Mouse (Mus musculus) bone marrow macrophage, adult 2 months (primary cell): Measurements from ENCODE around the gene Gadd45gip1. TPM values are rescaled to one million over a fixed set of nuclear protein-coding genes. Genes with fewer than 3 reads are reported as not detected.
A peak's percentile ranks its signal among the peaks of the same experiment; 100 is the strongest.

Experiments
- H3K27ac ChIP-seq: 2 replicates; pipeline ENCODE4 v1.5.1; 2012; ENCODE audit warnings: low read depth, low read length; ENCODE audit not compliant: insufficient read depth
- H3K4me1 ChIP-seq: 2 replicates; pipeline ENCODE4 v1.6.1; 2012; ENCODE audit warnings: low read length; ENCODE audit not compliant: control insufficient read depth, insufficient read depth
- H3K4me3 ChIP-seq: 2 replicates; pipeline ENCODE4 v1.5.1; 2012; ENCODE audit warnings: mild to moderate bottlenecking, low read length, moderate library complexity; ENCODE audit not compliant: insufficient read depth
- CTCF ChIP-seq: IDR thresholded peaks from 2 replicates; pipeline ENCODE4 v1.5.1; 2012; ENCODE audit warnings: low read depth, mild to moderate bottlenecking, low read length, moderate library complexity
- POLR2A ChIP-seq: IDR thresholded peaks from 2 replicates; pipeline ENCODE4 v1.6.1; 2012; ENCODE audit warnings: mild to moderate bottlenecking, low read depth, low read length, borderline replicate concordance
- polyA plus RNA-seq: library from polyadenylated mRNA; stranded (reverse); fragments of >200 nt; gene quantifications from 2 replicates; pipeline ENCODE4 v1.2.4, GENCODE M21; 2012; ENCODE audit not compliant: missing spikeins, insufficient read depth, insufficient read length

The Gadd45gip1 gene
- polyA plus RNA-seq, result 12.7 and 13.9 TPM in 2 replicates

- Histone ChIP-seq H3K27ac (peak within 1 kb of the TSS; percentile 68), H3K4me3 (peak within 1 kb of the TSS; percentile 95), H3K4me1 (peaks cover 4% of the 10 kb centered on the region)
- no peak for TF ChIP-seq CTCF
- TF ChIP-seq POLR2A, result no peak
These were observed at the start of gene Gadd45gip1 for GRCm38 (mm10) chr8:84831490-84831889. Gene Gadd45gip1, plus strand, starts transcription at chr8:84831522.

DNA sequence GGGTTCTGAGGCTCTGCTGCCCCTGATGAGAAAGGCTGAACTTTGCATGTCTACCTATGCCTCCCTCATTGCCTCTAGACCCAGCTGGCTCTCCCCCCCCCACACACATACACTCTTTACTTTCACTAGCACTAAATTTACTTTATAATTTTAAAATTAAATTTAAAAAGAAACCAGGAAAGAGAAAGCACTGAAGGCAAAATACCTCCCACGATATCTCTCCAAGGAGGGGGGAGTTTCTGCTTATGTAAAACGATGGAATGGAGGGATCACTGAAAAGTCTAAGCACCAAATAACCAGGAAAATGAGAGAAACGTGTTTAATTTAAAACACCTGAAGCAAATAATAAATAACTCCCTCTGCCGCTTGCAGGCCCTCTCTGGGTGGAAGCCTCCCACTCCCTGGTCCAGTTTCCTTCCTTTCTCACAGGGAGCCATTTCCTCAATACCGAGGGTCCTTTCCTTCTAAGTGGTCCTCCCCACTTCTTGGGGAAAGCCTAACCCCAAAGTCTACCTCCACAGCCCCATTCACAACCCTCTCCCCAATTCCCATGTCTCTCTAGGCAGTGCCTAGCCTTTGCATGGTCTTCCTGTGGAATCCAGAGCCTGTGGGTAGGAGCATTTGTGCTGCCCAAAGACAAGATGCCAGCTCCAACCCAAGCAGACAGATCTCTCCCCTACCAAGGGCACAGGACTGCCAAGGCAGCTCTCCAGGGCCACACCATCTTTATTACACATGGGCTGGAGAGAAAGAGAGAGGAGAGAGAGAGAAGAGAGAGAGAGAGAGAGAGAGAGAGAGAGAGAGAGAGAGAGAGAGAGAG lies 49.4 kb upstream of the Gadd45gip1 start:
- TF ChIP-seq CTCF, result no peak
- TF ChIP-seq POLR2A, result no peak
- no peaks in the 10 kb centered on the region for H3K4me1 ChIP-seq
- H3K27ac ChIP-seq, result no peak overlapping the region
- H3K4me3 ChIP-seq, result no peak overlapping the region

- no peak overlapping the region for H3K27ac ChIP-seq
- no peaks in the 10 kb centered on the region for H3K4me1 ChIP-seq
- TF ChIP-seq POLR2A (no peak), CTCF (no peak)
- H3K4me3 ChIP-seq, result no peak overlapping the region
These were observed 48.6 kb upstream of the Gadd45gip1 start for GRCm38 (mm10) chr8:84782680-84783079.

DNA sequence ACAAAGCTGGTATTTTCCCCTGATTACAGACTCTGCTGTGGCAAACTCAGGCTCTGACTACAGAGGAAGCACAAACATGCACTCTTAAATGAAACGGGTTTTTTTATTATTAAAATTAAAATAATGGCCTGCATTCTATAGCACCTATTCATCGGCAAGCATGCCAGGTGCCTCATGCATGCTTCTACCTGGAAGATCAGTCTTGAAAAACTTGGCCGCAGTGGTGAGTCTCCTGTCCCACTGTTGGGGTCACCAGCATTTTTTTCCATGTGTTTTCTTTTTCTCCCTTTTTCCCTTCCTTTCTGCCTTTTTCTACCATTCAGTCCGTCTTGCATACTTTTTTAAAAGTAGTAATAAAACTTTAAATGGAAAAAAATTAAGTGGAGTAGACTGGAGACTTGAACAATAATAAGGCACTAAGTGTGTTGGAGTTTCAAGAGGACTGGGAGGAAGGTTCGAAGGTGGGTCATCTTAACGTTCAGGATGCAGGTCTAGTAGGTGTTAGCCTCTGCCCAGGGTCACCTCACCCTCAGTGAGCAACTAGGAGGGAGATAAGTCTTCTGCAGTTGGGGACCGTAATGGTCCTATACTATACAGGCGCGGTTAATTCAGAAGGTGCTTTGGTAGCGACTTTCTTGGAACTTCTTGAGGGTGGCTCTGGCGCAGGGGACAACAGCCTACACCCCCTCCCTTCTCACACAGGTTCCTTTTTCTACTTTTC lies 48.0 kb upstream of the Gadd45gip1 start:
- Histone ChIP-seq H3K4me3 (no peak overlapping the region), H3K27ac (no peak overlapping the region), H3K4me1 (no peaks in the 10 kb centered on the region)
- TF ChIP-seq CTCF (no peak), POLR2A (no peak)

GRCm38 (mm10) chr8:84783919-84784581 lies 47.3 kb upstream of the Gadd45gip1 start:
- no peak overlapping the region for H3K27ac ChIP-seq
- TF ChIP-seq POLR2A (no peak), CTCF (no peak)
- no peak overlapping the region for H3K4me3 ChIP-seq
- no peaks in the 10 kb centered on the region for H3K4me1 ChIP-seq

DNA sequence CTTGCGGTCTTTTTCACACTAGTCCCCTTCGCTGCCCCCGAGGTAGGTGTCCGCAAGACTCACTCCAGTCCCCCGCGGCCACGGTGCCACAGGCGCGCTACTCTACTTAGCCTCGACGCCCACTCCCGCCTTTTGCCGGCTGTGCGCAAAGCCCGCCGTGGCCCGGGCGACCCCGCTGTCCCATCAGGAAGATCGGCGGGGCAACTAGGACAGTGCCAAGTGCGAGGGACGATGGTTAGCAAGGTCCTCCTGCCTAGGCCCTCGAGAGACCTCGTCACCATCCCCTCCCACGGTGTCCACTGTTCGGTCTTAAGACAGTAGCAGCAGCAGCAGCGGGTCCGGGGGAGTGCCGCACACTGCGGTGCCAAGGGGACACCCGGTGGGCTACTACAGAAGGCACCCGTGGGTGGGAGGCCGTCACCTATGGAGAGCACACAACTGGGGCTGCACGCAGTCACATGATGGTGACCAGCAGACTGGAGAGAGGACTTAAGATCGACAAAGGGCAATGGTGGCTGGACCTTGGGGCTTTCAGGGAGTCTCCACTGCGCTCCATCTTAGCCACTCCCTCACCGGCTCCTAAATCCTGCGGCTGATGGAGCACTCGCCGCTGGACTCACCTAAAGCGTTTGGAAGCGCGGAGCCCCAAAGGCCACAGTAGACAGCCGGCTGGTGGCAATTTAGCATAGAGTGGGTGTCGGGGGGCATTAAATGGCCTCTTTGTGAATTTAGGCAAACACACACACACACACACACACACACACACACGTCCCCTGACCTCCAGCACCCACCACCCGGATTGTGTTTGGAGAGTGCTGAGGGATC lies 46.4 kb upstream of the Gadd45gip1 start:
- no peak for TF ChIP-seq POLR2A
- no peak for TF ChIP-seq CTCF
- H3K4me3 ChIP-seq, result no peak overlapping the region
- no peak overlapping the region for H3K27ac ChIP-seq
- no peaks in the 10 kb centered on the region for H3K4me1 ChIP-seq

DNA sequence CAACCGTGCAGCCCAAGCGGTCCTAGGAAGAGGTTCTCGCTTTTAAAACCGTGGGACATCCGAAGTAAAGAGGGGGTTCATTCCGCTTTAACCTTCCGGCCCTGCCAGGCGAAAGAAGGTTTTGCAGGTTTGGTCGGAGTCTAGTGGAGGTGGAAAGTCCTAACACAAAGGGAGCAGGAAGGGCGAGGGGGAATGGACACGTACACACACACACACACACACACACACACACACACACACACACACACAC lies 45.9 kb upstream of the Gadd45gip1 start:
- TF ChIP-seq CTCF, result no peak
- TF ChIP-seq POLR2A, result no peak
- Histone ChIP-seq H3K4me1 (no peaks in the 10 kb centered on the region), H3K27ac (no peak overlapping the region), H3K4me3 (no peak overlapping the region)

DNA sequence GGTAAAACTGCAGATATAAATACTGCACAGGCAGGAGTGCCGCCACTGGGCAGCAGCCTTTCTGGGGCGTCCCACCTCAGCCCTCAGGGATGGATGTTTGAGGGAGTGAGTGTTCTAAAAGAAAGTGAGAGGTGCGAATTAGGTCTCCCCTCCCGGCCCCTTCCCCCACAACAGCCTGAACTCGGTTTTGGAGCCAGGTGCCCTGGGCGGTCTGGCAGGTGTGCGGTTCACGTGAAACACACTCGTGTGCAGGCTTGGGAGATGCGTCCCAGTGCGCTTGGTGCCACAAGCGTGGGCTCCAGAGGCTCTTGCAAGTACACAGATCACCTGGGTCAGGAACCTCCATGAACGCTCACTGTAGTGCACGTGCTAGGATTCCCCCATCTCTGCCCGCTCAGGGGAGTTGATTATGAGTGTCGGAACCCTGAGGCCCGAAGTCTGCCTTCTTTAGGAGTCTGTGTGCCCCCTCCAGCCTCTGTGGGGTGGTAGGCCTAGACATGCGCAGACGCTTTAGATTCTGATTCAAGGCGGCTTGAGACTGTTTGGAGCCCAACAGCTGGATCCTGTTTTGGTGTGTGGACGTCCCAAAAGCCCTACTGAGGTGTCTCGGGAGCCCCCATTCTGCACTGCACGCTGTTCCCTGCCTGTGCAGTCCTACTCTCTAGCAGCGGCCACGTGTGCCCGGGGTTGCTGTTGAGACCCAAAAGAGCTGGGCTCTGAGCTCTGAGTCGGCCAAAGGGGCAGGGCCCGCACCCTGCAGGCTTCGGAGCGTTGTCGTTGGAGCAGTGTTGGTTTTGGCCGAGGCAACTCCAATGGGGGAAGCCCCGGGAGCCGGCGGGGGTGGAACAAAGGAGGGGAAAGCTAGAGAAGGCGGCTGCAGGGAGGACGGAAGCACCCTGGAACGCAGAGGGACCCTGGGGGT lies 45.3 kb upstream of the Gadd45gip1 start:
- Histone ChIP-seq H3K4me3 (no peak overlapping the region), H3K27ac (no peak overlapping the region), H3K4me1 (no peaks in the 10 kb centered on the region)
- TF ChIP-seq CTCF (no peak), POLR2A (no peak)

DNA sequence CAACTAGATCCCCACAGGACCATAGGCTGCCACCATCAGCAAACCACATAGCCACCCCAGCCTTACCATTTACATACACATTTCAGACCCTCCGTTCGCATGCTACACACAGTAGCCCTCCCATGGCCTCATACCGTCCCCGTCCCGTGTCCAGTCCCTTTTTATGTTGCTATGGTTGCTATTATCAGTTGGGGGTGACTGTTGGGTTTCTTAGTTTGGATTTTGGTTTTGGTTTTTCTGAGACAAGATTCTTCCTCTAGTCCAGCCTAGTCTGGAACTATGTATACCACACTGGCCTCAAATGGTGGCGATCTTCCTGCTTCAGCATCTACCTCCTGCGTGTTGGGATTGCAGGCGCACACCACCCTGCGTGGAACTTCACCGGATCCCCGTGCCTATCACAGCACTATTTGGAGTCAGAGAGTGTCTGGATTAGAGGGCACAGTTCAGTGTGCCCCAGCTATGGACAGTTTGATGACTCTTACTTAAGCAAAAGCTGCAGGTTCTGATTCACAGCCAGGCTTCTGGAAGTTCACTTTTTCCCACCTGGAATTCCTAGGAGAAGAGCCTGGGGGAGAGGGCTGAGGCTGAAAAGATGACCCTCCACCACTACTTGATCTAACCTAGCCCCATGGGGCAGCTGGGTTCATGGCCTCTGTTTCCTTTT lies 44.4 kb upstream of the Gadd45gip1 start:
- TF ChIP-seq CTCF (no peak), POLR2A (no peak)
- no peak overlapping the region for H3K27ac ChIP-seq
- H3K4me1 ChIP-seq, result no peaks in the 10 kb centered on the region
- no peak overlapping the region for H3K4me3 ChIP-seq
